Mouse (Mus musculus) embryonic facial prominence, embryonic 11.5 days (tissue): ENCODE data around the gene Map2k4. TPM values are rescaled to one million over a fixed set of nuclear protein-coding genes. Genes with fewer than 3 reads are reported as not detected.
A peak's percentile ranks its signal among the peaks of the same experiment; 100 is the strongest.

Source experiments
- ATAC-seq: fragments of 200-750 bp; cut with Nextera tagmentation; replicated peaks from 2 replicates; pipeline ENCODE4 v1.8.0; 2017; ENCODE audit warnings: low read depth; ENCODE audit not compliant: insufficient number of reproducible peaks, low FRiP score, low TSS enrichment
- DNase-seq: peaks from one replicate; pipeline ENCODE4 v3.0.0-alpha.2; 2015; ENCODE audit warnings: low spot score
- H3K27ac ChIP-seq: fragments of 300-500 bp; sonication (generic); replicated peaks from 2 replicates; pipeline ENCODE4 v1.5.1; 2014; ENCODE audit warnings: mild to moderate bottlenecking, low read depth, low read length, control low read depth
- H3K27me3 ChIP-seq: fragments of 300-500 bp; sonication (generic); 2 replicates; pipeline ENCODE4 v1.6.1; 2014; ENCODE audit warnings: mild to moderate bottlenecking, low read length, moderate library complexity, mixed read lengths; ENCODE audit not compliant: control insufficient read depth, insufficient read depth
- H3K36me3 ChIP-seq: fragments of 300-500 bp; sonication (generic); replicated peaks from 2 replicates; pipeline ENCODE4 v1.6.1; 2014; ENCODE audit warnings: low read depth, mild to moderate bottlenecking, low read length, moderate library complexity, mixed read lengths; ENCODE audit not compliant: control insufficient read depth, insufficient read depth
- H3K4me1 ChIP-seq: fragments of 300-500 bp; sonication (generic); 2 replicates; pipeline ENCODE4 v1.6.1; 2014; ENCODE audit warnings: low read length, mixed read lengths; ENCODE audit not compliant: control insufficient read depth, insufficient read depth
- H3K4me2 ChIP-seq: fragments of 300-500 bp; sonication (generic); 2 replicates; pipeline ENCODE4 v1.6.1; 2014; ENCODE audit warnings: low read depth, mild to moderate bottlenecking, control low read depth, low read length, moderate library complexity
- H3K4me3 ChIP-seq: fragments of 300-500 bp; sonication (generic); 2 replicates; pipeline ENCODE4 v1.5.1; 2014; ENCODE audit warnings: low read depth, low read length, control low read depth
- H3K9ac ChIP-seq: fragments of 300-500 bp; sonication (generic); replicated peaks from 2 replicates; pipeline ENCODE4 v1.6.1; 2014; ENCODE audit warnings: mild to moderate bottlenecking, control low read depth, low read length
- H3K9me3 ChIP-seq: fragments of 300-500 bp; sonication (generic); replicated peaks from 2 replicates; pipeline ENCODE4 v1.6.1; 2016; ENCODE audit warnings: mild to moderate bottlenecking, low read length, inconsistent platforms, mixed read lengths; ENCODE audit not compliant: control insufficient read depth
- WGBS: fragments of 180-500 bp; shearing (Covaris S2); extraction: QIAGEN DNeasy Blood & Tissue Kit; methylation state at CpG from one replicate; pipeline ENCODE4 v1.1.7; 2014; 5-methylcytosine and 5-hydroxymethylcytosine counted together
- microRNA counts: library from miRNA; unstranded; fragments of <30 nt; microRNA quantifications from one replicate; lab custom pipeline; 2016
- microRNA-seq: library from miRNA; unstranded; fragments of <30 nt; microRNA quantifications from one replicate; pipeline ENCODE4, GENCODE M21; 2016; ENCODE audit warnings: borderline number of aligned reads
- polyA plus RNA-seq: library from polyadenylated mRNA; unstranded; fragments of >200 nt; fragmentation: Nextera tagmentation; extraction: Ambion mirVana; gene quantifications from 2 replicates; pipeline ENCODE4 v1.2.1, GENCODE M21; 2014

Gene Map2k4
- polyA plus RNA-seq, 1 experiment from 2014 or later, result 96.1 TPM

- H3K4me2 ChIP-seq, result no peak overlapping the region
- WGBS, result 66% methylated on average over 4 of the region's 4 CpGs
- DNase-seq, result no peak
- no peaks in the 10 kb centered on the region for H3K27me3 ChIP-seq
- no peaks in the 10 kb centered on the region for H3K36me3 ChIP-seq
- H3K9ac ChIP-seq, result no peak overlapping the region
- no peak overlapping the region for H3K27ac ChIP-seq
- H3K9me3 ChIP-seq, result no peaks in the 10 kb centered on the region
- no peak for ATAC-seq
- H3K4me1 ChIP-seq, result no peaks in the 10 kb centered on the region
- H3K4me3 ChIP-seq, result no peak overlapping the region
Observed at GRCm38 (mm10) chr11:65649956-65650715, 138.0 kb downstream of the Map2k4 start.

- Histone ChIP-seq H3K9ac (no peak overlapping the region), H3K36me3 (no peaks in the 10 kb centered on the region), H3K27ac (no peak overlapping the region), H3K9me3 (no peaks in the 10 kb centered on the region), H3K27me3 (no peaks in the 10 kb centered on the region), H3K4me3 (no peak overlapping the region), H3K4me2 (no peak overlapping the region), H3K4me1 (no peaks in the 10 kb centered on the region)
- ATAC-seq (no peak), DNase-seq (no peak)
- WGBS, result 72% methylated on average over 4 of the region's 4 CpGs
Observed at GRCm38 (mm10) chr11:65649469-65649868, 138.6 kb downstream of the Map2k4 start.

- no peaks in the 10 kb centered on the region for H3K36me3 ChIP-seq
- ATAC-seq (no peak), DNase-seq (no peak)
- H3K27ac ChIP-seq, result no peak overlapping the region
- 79% methylated on average over 5 of the region's 5 CpGs for WGBS
- no peaks in the 10 kb centered on the region for H3K4me1 ChIP-seq
- no peak overlapping the region for H3K4me2 ChIP-seq
- no peak overlapping the region for H3K4me3 ChIP-seq
- H3K27me3 ChIP-seq, result no peaks in the 10 kb centered on the region
- no peaks in the 10 kb centered on the region for H3K9me3 ChIP-seq
- H3K9ac ChIP-seq, result no peak overlapping the region
Observed at GRCm38 (mm10) chr11:65646314-65646713, 141.8 kb downstream of the Map2k4 start.

GRCm38 (mm10) chr11:65644539-65644938, 143.6 kb downstream of the Map2k4 start:
- no peak for ATAC-seq
- Histone ChIP-seq H3K36me3 (no peaks in the 10 kb centered on the region), H3K4me3 (no peak overlapping the region), H3K27ac (no peak overlapping the region), H3K27me3 (no peaks in the 10 kb centered on the region), H3K9me3 (no peaks in the 10 kb centered on the region), H3K4me1 (no peaks in the 10 kb centered on the region), H3K9ac (no peak overlapping the region), H3K4me2 (no peak overlapping the region)
- no peak for DNase-seq
- WGBS, result 56% methylated on average over 4 of the region's 4 CpGs

- H3K9ac ChIP-seq, result no peak overlapping the region
- ATAC-seq (no peak), DNase-seq (no peak)
- H3K27me3 ChIP-seq, result no peaks in the 10 kb centered on the region
- 82% methylated on average over 6 of the region's 6 CpGs for WGBS
- H3K4me3 ChIP-seq, result no peak overlapping the region
- H3K4me1 ChIP-seq, result no peaks in the 10 kb centered on the region
- H3K36me3 ChIP-seq, result no peaks in the 10 kb centered on the region
- no peak overlapping the region for H3K27ac ChIP-seq
- H3K4me2 ChIP-seq, result no peak overlapping the region
- no peaks in the 10 kb centered on the region for H3K9me3 ChIP-seq
Observed at GRCm38 (mm10) chr11:65640261-65640660, 147.8 kb downstream of the Map2k4 start.

MicroRNAs encoded within 50 kb of the gene (microRNA counts, 519-probe panel; counts per million panel counts)
- microRNA mmu-miR-744 (lab: Ali Mortazavi, UCI), result not detected

Small RNAs within 50 kb of the gene (microRNA-seq; reads per million reads assigned to microRNA genes)
- 13,565 reads per million, percentile 95 among the genes with 10 or more reads in this experiment for gene Mir744

Other genes with a start within 250 kb of the Map2k4 start
- gene Zkscan6, start 18.9 kb upstream of the Map2k4 start, polyA plus RNA-seq, result 12.6 and 13.0 TPM in 2 replicates